Mouse (Mus musculus): Measurements from ENCODE around the gene Sh2b1. TPM values are rescaled to one million over a fixed set of nuclear protein-coding genes. Genes with fewer than 3 reads are reported as not detected.

Gene Sh2b1
- polyA plus RNA-seq, 1 experiment from 2014 or later: 69.4 TPM

GRCm38 (mm10) chr7:126464121-126464520 lies 11.1 kb downstream of the Sh2b1 start:
- H3K9ac ChIP-seq (replicated peaks): no peak overlapping the region
- no peak overlapping the region for H3K4me3 ChIP-seq (replicated peaks)
- H3K36me3 ChIP-seq: peaks cover 29% of the 10 kb centered on the region
- no peak overlapping the region for H3K4me2 ChIP-seq
- ATAC-seq (ENCODE audit: low FRiP score): no peak
- H3K27me3 ChIP-seq (replicated peaks): no peaks in the 10 kb centered on the region
- no peak overlapping the region for H3K27ac ChIP-seq (replicated peaks)
- H3K4me1 ChIP-seq: no peaks in the 10 kb centered on the region
- no peaks in the 10 kb centered on the region for H3K9me3 ChIP-seq (replicated peaks)
- 69% methylated on average over 4 of the region's 4 CpGs for WGBS

GRCm38 (mm10) chr7:126463547-126463946 lies 11.7 kb downstream of the Sh2b1 start:
- Histone ChIP-seq H3K4me3 (replicated peaks) (no peak overlapping the region), H3K4me2 (no peak overlapping the region), H3K9ac (replicated peaks) (no peak overlapping the region), H3K27me3 (replicated peaks) (no peaks in the 10 kb centered on the region), H3K4me1 (no peaks in the 10 kb centered on the region), H3K36me3 (peaks cover 23% of the 10 kb centered on the region), H3K27ac (replicated peaks) (no peak overlapping the region), H3K9me3 (replicated peaks) (no peaks in the 10 kb centered on the region)
- ATAC-seq (ENCODE audit: low FRiP score): no peak
- 71% methylated on average over 4 of the region's 4 CpGs for WGBS

GRCm38 (mm10) chr7:126463004-126463403 lies 12.2 kb downstream of the Sh2b1 start, which contains the start of gene Atp2a1:
TSS of gene Atp2a1 (minus strand) at chr7:126463108.
- no peaks in the 10 kb centered on the region for H3K27me3 ChIP-seq (replicated peaks)
- no peak within 1 kb of the TSS for H3K27ac ChIP-seq (replicated peaks)
- no peak within 1 kb of the TSS for H3K4me3 ChIP-seq (replicated peaks)
- ATAC-seq (ENCODE audit: low FRiP score): no peak
- H3K36me3 ChIP-seq: peaks cover 18% of the 10 kb centered on the region
- 55% methylated on average over 5 of the region's 5 CpGs for WGBS
- no peaks in the 10 kb centered on the region for H3K4me1 ChIP-seq
- no peak within 1 kb of the TSS for H3K4me2 ChIP-seq
- H3K9ac ChIP-seq (replicated peaks): no peak within 1 kb of the TSS
- no peaks in the 10 kb centered on the region for H3K9me3 ChIP-seq (replicated peaks)

GRCm38 (mm10) chr7:126461626-126462025 lies 13.6 kb downstream of the Sh2b1 start:
- Histone ChIP-seq H3K4me2 (no peak overlapping the region), H3K9me3 (replicated peaks) (no peaks in the 10 kb centered on the region), H3K9ac (replicated peaks) (no peak overlapping the region), H3K36me3 (peaks cover 4% of the 10 kb centered on the region), H3K27me3 (replicated peaks) (no peaks in the 10 kb centered on the region), H3K4me1 (no peaks in the 10 kb centered on the region), H3K27ac (replicated peaks) (no peak overlapping the region), H3K4me3 (replicated peaks) (no peak overlapping the region)
- ATAC-seq (ENCODE audit: low FRiP score): no peak
- WGBS: 76% methylated on average over 3 of the region's 3 CpGs

- H3K4me2 ChIP-seq: no peak overlapping the region
- no peaks in the 10 kb centered on the region for H3K27me3 ChIP-seq (replicated peaks)
- WGBS: 54% methylated on average over 10 of the region's 10 CpGs
- no peak overlapping the region for H3K27ac ChIP-seq (replicated peaks)
- H3K9ac ChIP-seq (replicated peaks): no peak overlapping the region
- ATAC-seq (ENCODE audit: low FRiP score): no peak
- no peaks in the 10 kb centered on the region for H3K36me3 ChIP-seq
- no peaks in the 10 kb centered on the region for H3K4me1 ChIP-seq
- H3K9me3 ChIP-seq (replicated peaks): no peaks in the 10 kb centered on the region
- no peak overlapping the region for H3K4me3 ChIP-seq (replicated peaks)
These were observed 14.4 kb downstream of the Sh2b1 start for GRCm38 (mm10) chr7:126460623-126461399.

DNA sequence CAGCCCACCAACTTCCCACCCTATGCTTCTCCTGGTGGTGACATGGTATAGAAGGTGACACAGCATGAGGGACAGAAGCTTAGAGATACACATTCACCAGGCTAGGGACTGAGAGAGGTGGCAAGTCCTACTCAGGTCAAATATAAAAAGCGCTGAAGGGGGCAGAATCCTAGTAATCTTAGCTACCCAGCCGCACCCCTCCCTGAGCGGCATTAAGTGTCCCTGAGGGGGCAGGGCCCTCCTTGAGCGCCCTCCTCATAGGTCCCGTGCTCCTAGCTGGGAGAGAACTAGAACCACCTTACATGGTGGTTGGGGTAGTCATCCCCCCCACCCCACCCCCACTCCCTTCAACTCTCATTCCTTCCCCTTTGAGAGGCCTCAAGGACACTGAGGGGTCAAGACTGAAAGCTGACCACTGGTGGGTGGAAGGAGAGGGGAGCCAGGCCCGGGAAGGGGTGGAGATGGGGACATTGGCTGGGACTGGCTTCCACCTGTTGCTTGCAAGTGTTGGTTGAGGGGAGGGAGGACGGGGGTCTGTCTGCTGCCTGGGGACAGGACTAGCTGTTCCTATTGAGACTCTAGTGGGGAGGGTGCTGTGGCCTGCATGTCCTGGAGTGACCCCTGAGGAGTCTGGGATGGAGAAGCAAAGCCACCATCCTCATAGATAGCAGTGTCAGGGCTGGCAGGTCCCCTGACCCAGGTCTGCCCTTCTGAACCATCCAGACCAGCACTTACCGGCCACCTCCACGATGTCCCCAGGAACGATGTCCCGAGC lies 16.2 kb downstream of the Sh2b1 start:
- H3K36me3 ChIP-seq: no peaks in the 10 kb centered on the region
- H3K4me1 ChIP-seq: no peaks in the 10 kb centered on the region
- no peaks in the 10 kb centered on the region for H3K27me3 ChIP-seq (replicated peaks)
- no peak overlapping the region for H3K4me3 ChIP-seq (replicated peaks)
- ATAC-seq (ENCODE audit: low FRiP score): no peak
- 85% methylated on average over 11 of the region's 11 CpGs for WGBS
- H3K27ac ChIP-seq (replicated peaks): no peak overlapping the region
- H3K4me2 ChIP-seq: no peak overlapping the region
- no peak overlapping the region for H3K9ac ChIP-seq (replicated peaks)
- no peaks in the 10 kb centered on the region for H3K9me3 ChIP-seq (replicated peaks)

DNA sequence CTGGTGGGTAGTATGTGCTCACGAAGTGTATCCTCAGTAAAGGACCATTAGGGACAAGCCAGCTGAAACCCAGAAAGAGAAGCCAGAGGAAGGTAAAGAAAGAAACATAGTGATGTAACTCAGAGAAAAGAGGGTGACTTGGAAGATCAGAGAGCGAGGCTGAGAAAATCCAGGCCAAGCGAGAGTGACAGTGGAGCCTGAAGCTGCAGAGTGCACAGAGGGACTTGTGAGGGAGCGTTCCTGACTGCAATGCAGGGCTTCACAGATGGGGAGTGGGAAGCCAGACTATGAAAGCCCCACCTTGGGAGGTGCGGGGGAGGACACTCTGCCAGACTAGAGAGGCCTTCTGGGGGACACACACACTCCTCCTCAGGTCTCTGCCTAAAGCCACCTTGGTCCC lies 17.0 kb downstream of the Sh2b1 start:
- Histone ChIP-seq H3K4me1 (no peaks in the 10 kb centered on the region), H3K27me3 (replicated peaks) (no peaks in the 10 kb centered on the region), H3K4me3 (replicated peaks) (no peak overlapping the region), H3K36me3 (no peaks in the 10 kb centered on the region), H3K9me3 (replicated peaks) (no peaks in the 10 kb centered on the region), H3K27ac (replicated peaks) (no peak overlapping the region), H3K9ac (replicated peaks) (no peak overlapping the region), H3K4me2 (no peak overlapping the region)
- 86% methylated on average over 5 of the region's 5 CpGs for WGBS
- no peak for ATAC-seq (ENCODE audit: low FRiP score)

DNA sequence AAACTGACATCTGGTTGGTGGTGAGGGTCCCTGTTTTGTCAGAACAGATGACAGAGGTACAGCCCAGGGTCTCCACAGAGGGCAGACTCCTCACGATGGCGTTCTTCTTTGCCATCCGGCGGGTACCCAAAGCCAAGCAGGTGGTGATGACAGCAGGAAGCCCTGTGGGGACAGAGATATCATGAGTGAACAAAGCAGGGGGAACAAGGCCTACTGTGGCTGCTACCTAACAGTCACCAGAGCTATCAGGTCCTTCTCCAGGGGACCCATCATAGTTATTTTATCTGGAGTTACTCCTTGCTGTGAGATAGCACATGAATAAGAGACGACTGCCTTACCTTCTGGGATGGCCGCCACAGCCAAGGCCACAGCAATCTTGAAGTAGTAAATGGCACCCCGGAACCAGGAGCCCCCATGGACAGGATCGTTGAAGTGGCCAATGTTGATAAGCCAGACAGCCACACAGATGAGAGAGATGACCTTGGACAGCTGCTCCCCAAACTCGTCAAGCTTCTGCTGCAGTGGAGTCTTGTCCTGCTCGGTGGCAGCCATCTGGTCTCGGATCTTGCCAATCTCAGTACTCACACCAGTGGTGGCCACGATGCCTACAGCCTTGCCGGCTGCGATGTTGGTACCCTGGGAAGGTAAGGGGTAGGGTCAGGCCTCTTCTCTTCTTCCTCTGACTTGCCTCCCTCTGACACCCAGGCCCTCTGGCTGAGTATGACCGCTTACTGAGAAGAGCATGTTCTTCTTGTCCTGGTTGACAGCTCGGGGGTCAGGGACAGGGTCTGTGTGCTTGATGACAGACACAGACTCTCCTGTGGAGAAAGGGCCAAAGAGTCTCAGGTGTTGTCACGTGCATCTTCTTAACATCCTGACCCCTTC lies 18.6 kb downstream of the Sh2b1 start:
- WGBS: 90% methylated on average over 17 of the region's 17 CpGs
- Histone ChIP-seq H3K4me2 (no peak overlapping the region), H3K4me1 (no peaks in the 10 kb centered on the region), H3K36me3 (no peaks in the 10 kb centered on the region), H3K4me3 (replicated peaks) (no peak overlapping the region), H3K9ac (replicated peaks) (no peak overlapping the region), H3K27me3 (replicated peaks) (no peaks in the 10 kb centered on the region), H3K27ac (replicated peaks) (no peak overlapping the region), H3K9me3 (replicated peaks) (no peaks in the 10 kb centered on the region)
- no peak for ATAC-seq (ENCODE audit: low FRiP score)

DNA sequence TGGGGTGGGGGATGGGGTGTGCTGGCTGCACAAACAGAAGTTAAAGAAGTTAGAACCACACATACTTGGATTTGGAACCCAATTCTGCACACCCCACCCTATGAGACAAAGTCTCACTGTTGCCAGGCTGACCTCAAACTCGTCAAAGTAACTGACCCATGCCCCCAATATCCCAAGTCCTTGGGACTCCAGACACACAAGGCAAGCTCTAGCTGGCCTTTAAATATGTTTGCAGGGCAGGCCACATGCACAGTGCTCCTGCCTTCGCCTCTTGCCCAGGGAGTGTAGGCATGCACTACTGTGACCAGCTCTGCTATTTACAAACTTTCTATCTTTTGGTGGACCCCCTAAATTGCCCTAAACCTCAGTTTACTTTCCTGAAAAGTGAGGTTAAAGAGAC lies 20.0 kb downstream of the Sh2b1 start:
- H3K36me3 ChIP-seq: no peaks in the 10 kb centered on the region
- no peaks in the 10 kb centered on the region for H3K27me3 ChIP-seq (replicated peaks)
- no peaks in the 10 kb centered on the region for H3K9me3 ChIP-seq (replicated peaks)
- H3K4me3 ChIP-seq (replicated peaks): no peak overlapping the region
- WGBS: 79% methylated on average over 2 of the region's 2 CpGs
- ATAC-seq (ENCODE audit: low FRiP score): no peak
- no peak overlapping the region for H3K27ac ChIP-seq (replicated peaks)
- no peak overlapping the region for H3K4me2 ChIP-seq
- H3K4me1 ChIP-seq: no peaks in the 10 kb centered on the region
- no peak overlapping the region for H3K9ac ChIP-seq (replicated peaks)

GRCm38 (mm10) chr7:126453861-126454260 lies 21.4 kb downstream of the Sh2b1 start:
- no peak overlapping the region for H3K4me3 ChIP-seq (replicated peaks)
- WGBS: 54% methylated on average over 7 of the region's 7 CpGs

DNA sequence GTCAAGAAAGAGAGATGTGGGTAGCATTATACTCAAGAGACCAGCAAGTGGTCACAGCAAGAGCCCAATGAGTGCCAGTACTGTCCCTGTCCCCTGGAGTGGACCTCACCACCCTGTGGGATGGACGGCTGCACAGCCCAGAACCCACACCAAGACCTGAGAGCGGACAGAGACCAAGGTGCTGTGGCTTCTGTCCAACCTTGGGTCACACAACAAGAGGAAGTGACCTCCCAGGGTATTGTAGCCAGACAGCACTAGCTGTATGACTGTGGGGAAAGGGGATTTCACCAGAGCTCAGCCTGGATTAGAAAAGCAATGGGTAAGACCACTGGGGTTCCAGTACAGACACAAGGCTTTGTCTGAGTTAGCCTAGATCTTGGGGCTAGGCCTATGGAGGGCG lies 23.0 kb downstream of the Sh2b1 start:
- 93% methylated on average over 3 of the region's 3 CpGs for WGBS
- Histone ChIP-seq H3K4me1 (no peaks in the 10 kb centered on the region), H3K4me3 (replicated peaks) (no peak overlapping the region), H3K27me3 (replicated peaks) (no peaks in the 10 kb centered on the region), H3K27ac (replicated peaks) (no peak overlapping the region), H3K4me2 (no peak overlapping the region), H3K9me3 (replicated peaks) (no peaks in the 10 kb centered on the region), H3K9ac (replicated peaks) (no peak overlapping the region), H3K36me3 (peaks cover 11% of the 10 kb centered on the region)
- ATAC-seq (ENCODE audit: low FRiP score): no peak

More at GRCm38 (mm10) chr7:126453861-126454260, 21.4 kb downstream of the Sh2b1 start:
- Histone ChIP-seq H3K9me3 (replicated peaks) (no peaks in the 10 kb centered on the region), H3K9ac (replicated peaks) (no peak overlapping the region), H3K27ac (replicated peaks) (no peak overlapping the region), H3K4me1 (no peaks in the 10 kb centered on the region), H3K27me3 (replicated peaks) (no peaks in the 10 kb centered on the region), H3K36me3 (no peaks in the 10 kb centered on the region), H3K4me2 (no peak overlapping the region)
- ATAC-seq (ENCODE audit: low FRiP score): no peak

Data from neural tube, embryonic 15.5 days (tissue).